Mouse (Mus musculus): ENCODE measurements around the gene Fry. TPM values are rescaled to one million over a fixed set of nuclear protein-coding genes. Genes with fewer than 3 reads are reported as not detected.

Gene Fry
- polyA plus RNA-seq, 1 experiment, result 2.9 TPM

DNA sequence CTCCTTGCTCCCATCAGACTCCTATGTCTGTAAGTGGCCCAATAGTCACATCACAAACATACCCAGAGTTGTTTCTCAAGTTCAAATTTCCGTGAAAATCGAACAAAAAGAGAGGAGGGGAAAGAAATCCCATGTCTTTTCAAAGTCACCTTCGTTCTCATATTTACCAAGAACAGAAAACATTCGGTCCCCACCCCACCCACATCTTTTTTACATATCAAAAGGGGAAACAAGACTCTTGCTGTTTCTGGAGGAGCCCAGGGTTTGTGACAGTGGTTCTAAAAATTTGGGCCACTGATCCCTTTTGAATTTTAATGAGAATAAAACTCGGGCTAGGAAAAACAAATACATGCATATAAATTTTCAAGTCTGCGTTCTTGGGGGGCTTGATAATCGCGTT is 7.2 kb upstream of the Fry start:
- Histone ChIP-seq H3K4me1 (ENCODE audit: control insufficient read depth, insufficient read depth, low read length) (no peaks in the 10 kb centered on the region), H3K27ac (ENCODE audit: insufficient read depth, low read length) (no peak overlapping the region), H3K4me3 (ENCODE audit: insufficient read depth, low read length) (no peak overlapping the region)
- TF ChIP-seq POLR2A (IDR thresholded peaks at IDR 0.05; ENCODE audit: low read depth, low read length) (no peak), CTCF (IDR thresholded peaks at IDR 0.05; ENCODE audit: borderline replicate concordance, insufficient read depth, low read length) (no peak)

DNA sequence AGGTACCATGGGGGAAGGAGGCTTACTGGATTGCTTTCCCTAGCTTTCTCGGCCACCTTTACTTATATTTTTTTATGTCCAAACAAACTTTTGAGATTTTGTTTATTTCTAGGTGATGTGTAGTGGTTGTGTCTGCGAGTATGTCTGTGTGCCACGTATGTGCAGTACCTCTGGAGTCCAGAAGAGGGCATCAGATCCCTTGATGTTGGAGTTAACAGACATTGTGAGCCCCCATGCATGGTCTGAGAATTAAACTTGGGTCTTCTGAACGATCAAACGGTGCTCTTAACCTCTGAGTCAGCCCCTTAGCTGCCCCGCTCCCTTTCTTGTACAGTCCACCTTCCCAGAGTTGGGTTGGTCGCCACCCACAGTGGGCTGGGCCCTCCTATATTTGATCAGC is 4.4 kb upstream of the Fry start:
- TF ChIP-seq POLR2A (IDR thresholded peaks at IDR 0.05; ENCODE audit: low read depth, low read length) (no peak), CTCF (IDR thresholded peaks at IDR 0.05; ENCODE audit: borderline replicate concordance, insufficient read depth, low read length) (no peak)

DNA sequence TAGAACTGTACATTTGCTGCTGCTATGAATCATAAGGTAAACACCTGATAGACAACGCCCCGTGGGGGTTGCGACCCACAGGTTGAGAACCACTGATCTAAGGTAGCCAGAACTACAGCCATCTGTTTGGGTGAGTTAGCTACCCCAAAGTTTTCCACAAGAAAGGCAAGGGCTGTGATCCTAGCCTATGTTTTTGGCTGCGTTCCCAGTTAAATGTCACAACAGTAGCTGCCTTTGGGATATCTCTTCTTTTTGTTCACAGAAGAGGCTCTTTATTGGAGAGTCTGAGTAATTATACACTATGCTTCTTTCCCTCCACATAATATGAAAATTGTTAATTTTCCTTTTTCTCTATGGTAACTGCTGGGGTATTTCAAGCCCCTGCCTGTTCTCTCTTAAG is 3.7 kb upstream of the Fry start:
- H3K4me1 ChIP-seq (ENCODE audit: control insufficient read depth, insufficient read depth, low read length), result no peaks in the 10 kb centered on the region
- H3K27ac ChIP-seq (ENCODE audit: insufficient read depth, low read length), result no peak overlapping the region
- H3K4me3 ChIP-seq (ENCODE audit: insufficient read depth, low read length), result no peak overlapping the region
- no peak for TF ChIP-seq POLR2A (IDR thresholded peaks at IDR 0.05; ENCODE audit: low read depth, low read length)
- TF ChIP-seq CTCF (IDR thresholded peaks at IDR 0.05; ENCODE audit: borderline replicate concordance, insufficient read depth, low read length), result no peak

More for the DNA sequence above, 4.4 kb upstream of the Fry start:
- Histone ChIP-seq H3K4me1 (ENCODE audit: control insufficient read depth, insufficient read depth, low read length) (no peaks in the 10 kb centered on the region), H3K27ac (ENCODE audit: insufficient read depth, low read length) (no peak overlapping the region), H3K4me3 (ENCODE audit: insufficient read depth, low read length) (no peak overlapping the region)

DNA sequence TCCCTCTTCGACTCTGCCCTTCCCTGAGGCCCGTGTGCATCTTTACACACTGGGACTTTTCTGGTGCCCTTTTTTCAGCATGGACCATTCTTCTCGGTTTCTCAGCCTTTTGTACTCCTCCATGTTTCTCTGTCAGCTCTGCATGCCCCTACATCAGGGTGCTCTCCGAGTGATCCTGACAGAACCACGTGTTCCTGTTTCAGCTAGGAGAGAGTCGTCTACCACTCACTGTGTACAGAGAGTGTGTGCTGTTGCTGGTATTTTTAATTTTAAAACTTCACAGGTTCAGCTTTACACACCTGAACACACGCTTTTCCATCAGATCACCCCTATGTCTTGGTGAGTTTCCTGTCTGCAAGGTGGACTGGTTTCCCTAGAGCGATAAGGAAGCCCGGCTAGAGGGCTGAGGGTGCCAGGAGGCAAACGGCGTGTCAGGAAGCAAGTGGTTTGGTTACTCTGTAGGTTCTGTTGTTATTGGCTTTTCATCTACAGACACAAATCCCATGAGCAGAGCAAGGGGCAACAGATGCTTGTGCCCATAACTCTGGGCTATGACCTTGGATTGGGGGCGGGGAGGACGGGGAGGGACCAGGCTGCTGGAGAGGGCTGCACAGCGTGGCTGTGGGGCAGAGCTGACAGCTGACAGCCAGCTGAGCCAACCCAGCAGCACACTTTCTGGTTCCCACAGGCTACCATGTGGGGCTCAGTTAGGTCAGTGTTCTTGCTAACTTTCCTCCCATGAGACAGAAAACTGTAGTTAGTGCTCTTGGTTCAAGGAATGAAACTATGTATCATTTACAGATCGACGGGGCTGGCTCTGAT is 3.0 kb upstream of the Fry start:
- Histone ChIP-seq H3K4me3 (ENCODE audit: insufficient read depth, low read length) (no peak overlapping the region), H3K27ac (ENCODE audit: insufficient read depth, low read length) (no peak overlapping the region), H3K4me1 (ENCODE audit: control insufficient read depth, insufficient read depth, low read length) (no peaks in the 10 kb centered on the region)
- TF ChIP-seq CTCF (IDR thresholded peaks at IDR 0.05; ENCODE audit: borderline replicate concordance, insufficient read depth, low read length) (no peak), POLR2A (IDR thresholded peaks at IDR 0.05; ENCODE audit: low read depth, low read length) (no peak)

DNA sequence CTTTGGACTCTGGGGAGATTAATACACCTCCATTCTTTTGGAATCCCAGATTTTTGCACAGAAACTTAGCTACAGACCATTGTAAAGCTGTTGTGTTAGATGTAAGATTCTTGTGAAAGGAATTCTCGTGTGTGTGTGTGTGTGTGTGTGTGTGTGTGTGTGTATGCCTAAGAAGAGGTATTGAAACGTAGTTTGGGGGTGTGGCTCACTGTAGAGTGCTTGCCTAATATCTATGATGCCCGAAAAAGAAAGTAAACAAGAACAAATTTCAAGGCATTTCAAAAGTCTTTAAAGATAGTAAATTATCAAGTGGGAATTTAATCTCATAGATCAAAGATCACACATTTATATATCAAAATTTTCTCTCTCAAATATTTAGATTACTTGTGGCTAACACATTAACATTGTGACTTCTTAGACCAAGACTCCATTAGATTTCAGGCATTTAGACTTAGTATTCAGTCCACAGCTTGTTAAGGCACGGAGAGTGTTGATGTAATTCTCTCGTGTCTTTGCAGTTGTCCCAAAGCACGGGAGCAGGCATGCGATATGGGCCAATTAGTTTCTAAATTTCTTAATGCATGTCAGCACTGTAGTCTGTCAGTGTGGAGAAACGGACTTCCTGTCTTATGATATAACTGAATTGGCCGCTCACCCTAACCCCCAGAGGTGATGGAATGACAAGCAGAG is 2.1 kb upstream of the Fry start:
- Histone ChIP-seq H3K4me1 (ENCODE audit: control insufficient read depth, insufficient read depth, low read length) (no peaks in the 10 kb centered on the region), H3K4me3 (ENCODE audit: insufficient read depth, low read length) (no peak overlapping the region), H3K27ac (ENCODE audit: insufficient read depth, low read length) (no peak overlapping the region)
- TF ChIP-seq POLR2A (IDR thresholded peaks at IDR 0.05; ENCODE audit: low read depth, low read length), result no peak

DNA sequence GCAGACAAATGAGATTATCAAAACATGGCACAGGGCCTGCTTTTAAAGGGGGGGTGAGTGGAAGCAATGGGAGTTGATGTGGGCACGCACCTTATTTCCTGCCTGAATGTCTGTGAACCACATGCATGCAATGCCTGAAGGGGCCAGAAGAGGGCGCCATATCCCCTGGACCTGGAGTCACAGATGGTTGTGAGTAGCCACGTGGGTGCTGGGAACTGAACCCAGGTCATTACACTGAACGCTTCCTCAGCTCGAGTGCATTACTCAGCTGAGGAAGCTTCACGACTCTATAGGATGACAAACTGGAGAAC is 1.6 kb upstream of the Fry start:
- Histone ChIP-seq H3K4me1 (ENCODE audit: control insufficient read depth, insufficient read depth, low read length) (no peaks in the 10 kb centered on the region), H3K27ac (ENCODE audit: insufficient read depth, low read length) (no peak overlapping the region), H3K4me3 (ENCODE audit: insufficient read depth, low read length) (no peak overlapping the region)
- no peak for TF ChIP-seq POLR2A (IDR thresholded peaks at IDR 0.05; ENCODE audit: low read depth, low read length)
- TF ChIP-seq CTCF (IDR thresholded peaks at IDR 0.05; ENCODE audit: borderline replicate concordance, insufficient read depth, low read length), result no peak

DNA sequence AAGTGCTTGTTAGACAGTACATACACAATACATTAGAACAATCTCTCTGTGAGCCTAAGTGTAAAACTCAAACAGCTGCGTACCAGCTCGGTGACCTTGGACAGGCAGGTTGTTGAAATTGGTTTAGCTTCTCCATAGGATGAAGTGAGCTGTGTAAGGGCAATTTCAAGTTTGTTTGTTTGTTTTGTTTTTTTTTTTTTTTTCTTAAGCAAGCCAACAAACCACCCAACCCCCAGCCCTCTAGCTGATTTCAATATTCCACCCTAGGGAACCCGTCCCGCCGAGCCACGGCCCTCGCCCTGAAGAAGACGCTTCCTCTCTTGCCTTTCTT is 356 bp upstream of the Fry start:
- TF ChIP-seq CTCF (IDR thresholded peaks at IDR 0.05; ENCODE audit: borderline replicate concordance, insufficient read depth, low read length), result no peak
- no peak for TF ChIP-seq POLR2A (IDR thresholded peaks at IDR 0.05; ENCODE audit: low read depth, low read length)
- Histone ChIP-seq H3K4me3 (ENCODE audit: insufficient read depth, low read length) (no peak overlapping the region), H3K27ac (ENCODE audit: insufficient read depth, low read length) (no peak overlapping the region), H3K4me1 (ENCODE audit: control insufficient read depth, insufficient read depth, low read length) (no peaks in the 10 kb centered on the region)

DNA sequence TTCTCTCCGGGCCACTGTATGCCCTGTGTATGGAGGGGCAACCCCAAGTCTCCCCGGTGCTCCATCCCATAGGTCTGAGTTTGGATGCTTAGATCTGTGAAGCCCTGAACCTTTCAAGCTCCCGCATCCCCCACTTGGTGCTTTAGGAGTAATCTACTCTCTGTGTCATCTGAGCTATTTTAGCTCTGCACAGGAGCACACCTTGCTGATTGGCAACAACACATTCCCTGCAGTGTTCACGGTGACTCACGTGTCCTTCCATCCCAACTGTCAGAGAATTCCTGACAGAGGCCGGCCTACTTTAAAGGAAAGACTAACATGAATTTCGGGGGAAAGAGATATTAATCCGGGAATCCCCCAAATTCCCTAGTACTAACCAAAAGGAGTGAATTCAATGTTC is 2.2 kb downstream of the Fry start:
- H3K4me3 ChIP-seq (ENCODE audit: insufficient read depth, low read length), result no peak overlapping the region
- TF ChIP-seq POLR2A (IDR thresholded peaks at IDR 0.05; ENCODE audit: low read depth, low read length) (no peak), CTCF (IDR thresholded peaks at IDR 0.05; ENCODE audit: borderline replicate concordance, insufficient read depth, low read length) (no peak)
- no peak overlapping the region for H3K27ac ChIP-seq (ENCODE audit: insufficient read depth, low read length)
- no peaks in the 10 kb centered on the region for H3K4me1 ChIP-seq (ENCODE audit: control insufficient read depth, insufficient read depth, low read length)

DNA sequence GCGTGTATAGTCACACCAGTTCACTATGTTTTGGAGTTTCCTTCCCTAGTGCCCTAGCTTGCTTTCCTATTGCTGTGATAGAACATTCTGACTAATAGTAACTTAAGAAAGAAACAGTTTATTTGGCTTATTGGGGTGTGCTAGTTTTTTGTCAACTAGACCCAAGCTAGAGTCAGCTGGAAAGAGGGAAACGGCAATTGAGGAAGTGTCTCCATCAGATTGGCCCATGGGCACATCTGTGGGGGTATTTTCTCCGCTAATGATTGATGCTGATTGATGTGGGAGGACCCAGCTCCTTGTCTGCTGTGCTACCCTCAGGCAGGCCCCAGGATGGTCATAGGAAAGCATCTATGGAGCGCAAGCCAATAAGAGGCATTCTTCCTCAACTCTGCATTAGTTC is 3.6 kb downstream of the Fry start:
- Histone ChIP-seq H3K4me1 (ENCODE audit: control insufficient read depth, insufficient read depth, low read length) (no peaks in the 10 kb centered on the region), H3K4me3 (ENCODE audit: insufficient read depth, low read length) (no peak overlapping the region), H3K27ac (ENCODE audit: insufficient read depth, low read length) (no peak overlapping the region)
- no peak for TF ChIP-seq CTCF (IDR thresholded peaks at IDR 0.05; ENCODE audit: borderline replicate concordance, insufficient read depth, low read length)
- no peak for TF ChIP-seq POLR2A (IDR thresholded peaks at IDR 0.05; ENCODE audit: low read depth, low read length)

DNA sequence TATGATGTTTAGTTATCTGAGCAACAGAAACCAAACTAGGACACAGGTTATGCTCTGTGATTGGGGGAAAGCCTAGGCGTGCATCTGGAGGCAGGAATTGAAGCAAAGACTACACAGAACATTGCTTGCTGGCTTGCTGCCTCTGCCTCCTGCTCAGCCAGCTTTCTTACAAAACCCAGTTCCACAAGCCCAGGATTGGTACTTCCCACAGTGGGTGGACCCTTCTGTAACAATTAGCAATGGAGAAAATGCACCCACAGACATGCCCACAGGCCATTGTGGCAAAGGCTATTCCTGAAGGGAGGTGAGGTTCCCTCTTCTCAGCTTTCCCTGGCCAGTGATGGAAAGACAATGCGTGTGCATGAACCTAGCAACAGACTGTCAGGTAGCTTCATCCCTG is 4.1 kb downstream of the Fry start:
- no peaks in the 10 kb centered on the region for H3K4me1 ChIP-seq (ENCODE audit: control insufficient read depth, insufficient read depth, low read length)
- TF ChIP-seq POLR2A (IDR thresholded peaks at IDR 0.05; ENCODE audit: low read depth, low read length) (no peak), CTCF (IDR thresholded peaks at IDR 0.05; ENCODE audit: borderline replicate concordance, insufficient read depth, low read length) (no peak)
- no peak overlapping the region for H3K4me3 ChIP-seq (ENCODE audit: insufficient read depth, low read length)
- no peak overlapping the region for H3K27ac ChIP-seq (ENCODE audit: insufficient read depth, low read length)

Measured in embryonic fibroblast, embryonic 13.5 days (primary cell).